Mouse (Mus musculus) layer of hippocampus, adult 2 months (tissue): ENCODE data around the gene Sept5. TPM values are rescaled to one million over a fixed set of nuclear protein-coding genes. Genes with fewer than 3 reads are reported as not detected.
A peak's percentile ranks its signal among the peaks of the same experiment; 100 is the strongest.

ENCODE experiments used
- DNase-seq, 2 experiments: peaks; one replicate each; pipeline ENCODE4 v3.0.0; 2022; ENCODE audit warnings: low spot score in 2 of 2
- H3K27ac ChIP-seq: fragments of 200-600 bp; 2 replicates; pipeline ENCODE4 v1.8.1; 2022
- H3K4me3 ChIP-seq: fragments of 200-600 bp; 2 replicates; pipeline ENCODE4 v1.8.1; 2022; ENCODE audit warnings: mild to moderate bottlenecking
- CTCF ChIP-seq: fragments of 200-600 bp; conservative IDR thresholded peaks from 2 replicates; pipeline ENCODE4 v1.8.1; 2022; ENCODE audit warnings: antibody characterized with exemption, mild to moderate bottlenecking, moderate library complexity
- total RNA-seq, 2 experiments: library from RNA; stranded (reverse); gene quantifications; 2 replicates each; pipeline ENCODE4 v1.2.3; 2021

The Sept5 gene
- total RNA-seq, 2 experiments from 2014 or later, result 560 to 619 TPM

DNA sequence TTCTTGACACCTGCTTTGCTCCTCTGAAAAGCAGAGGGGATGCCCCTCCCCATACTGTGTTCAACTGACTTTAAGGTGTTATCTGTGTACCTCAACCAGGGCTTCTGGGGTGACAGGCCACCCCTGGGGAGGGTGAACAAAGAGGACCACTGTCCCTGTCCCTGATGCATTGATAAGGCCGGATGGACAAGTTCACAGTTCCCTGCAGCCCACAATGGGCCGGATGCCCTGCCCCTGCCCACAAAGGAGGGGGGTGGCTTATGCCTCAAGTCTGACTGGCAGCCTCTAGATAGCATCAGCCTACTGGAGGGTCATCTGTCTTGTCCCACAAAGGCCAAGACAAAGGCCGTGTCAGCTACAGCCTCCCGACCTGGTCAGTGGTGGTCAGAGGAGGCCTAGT is 10.6 kb downstream of the Sept5 start:
- H3K27ac ChIP-seq, result no peak overlapping the region
- H3K4me3 ChIP-seq, result no peak overlapping the region
- no peak for DNase-seq
- no peak for TF ChIP-seq CTCF

DNA sequence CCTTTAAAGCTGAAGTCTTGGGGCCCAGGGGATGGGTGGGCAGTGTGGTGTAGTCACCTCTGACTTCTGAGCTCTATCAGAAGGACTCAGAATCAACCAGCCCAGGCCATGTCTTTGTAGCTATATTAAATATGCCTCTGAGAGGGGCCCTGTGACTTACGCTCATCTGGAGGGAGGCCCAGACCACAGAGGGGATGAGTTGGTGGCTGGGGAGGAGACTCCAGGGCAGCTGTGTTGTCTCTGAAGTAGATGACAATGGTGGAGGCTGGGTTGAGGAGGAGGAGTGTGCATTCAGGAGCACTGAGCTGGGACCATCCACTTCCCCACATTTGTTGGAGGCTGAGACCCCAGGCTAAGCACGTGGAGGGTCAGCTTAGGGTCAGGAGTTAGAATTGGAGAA is 11.5 kb downstream of the Sept5 start:
- no peak overlapping the region for H3K4me3 ChIP-seq
- no peak for DNase-seq
- H3K27ac ChIP-seq, result no peak overlapping the region
- TF ChIP-seq CTCF, result no peak

DNA sequence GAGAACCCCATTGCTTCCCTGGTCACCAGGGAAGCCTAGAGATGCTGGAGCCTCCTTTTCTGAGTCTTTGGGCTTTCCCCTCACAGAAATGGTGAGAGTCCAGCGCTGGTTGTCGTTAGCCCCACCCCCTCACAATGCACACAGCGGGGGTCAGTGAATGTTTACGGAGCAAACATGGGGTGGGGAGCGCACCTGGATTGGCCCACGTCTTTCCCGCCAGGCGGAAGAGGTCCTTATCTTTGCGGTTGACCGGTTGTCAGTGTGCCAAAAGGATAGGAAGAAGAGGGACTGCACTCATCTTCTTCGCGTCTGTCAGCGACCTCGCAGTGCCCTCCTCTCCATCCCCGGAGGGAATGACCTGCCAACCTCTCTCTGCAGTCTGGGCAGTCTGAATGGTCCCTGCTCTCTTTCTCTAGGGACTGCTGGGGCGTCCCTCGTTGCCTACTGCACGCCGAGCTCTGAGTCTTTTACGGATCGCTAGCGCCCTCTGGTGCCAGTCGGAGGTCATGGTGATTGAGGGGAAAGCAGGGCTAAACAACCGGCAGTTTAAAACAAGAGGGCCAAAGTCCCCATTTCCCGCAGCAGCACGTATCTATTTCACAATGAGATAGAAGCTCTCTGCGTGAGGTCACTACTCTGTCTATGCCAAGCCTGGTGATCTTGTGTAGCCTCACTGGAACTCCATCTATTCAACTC is 12.2 kb downstream of the Sept5 start:
- DNase-seq, result peak; percentile 89 to 95
- Histone ChIP-seq H3K4me3 (peak overlapping the region; percentile 38), H3K27ac (peak overlapping the region; percentile 60; the same call in 1 of the 2 replicates)
- peak; percentile 97 for TF ChIP-seq CTCF

DNA sequence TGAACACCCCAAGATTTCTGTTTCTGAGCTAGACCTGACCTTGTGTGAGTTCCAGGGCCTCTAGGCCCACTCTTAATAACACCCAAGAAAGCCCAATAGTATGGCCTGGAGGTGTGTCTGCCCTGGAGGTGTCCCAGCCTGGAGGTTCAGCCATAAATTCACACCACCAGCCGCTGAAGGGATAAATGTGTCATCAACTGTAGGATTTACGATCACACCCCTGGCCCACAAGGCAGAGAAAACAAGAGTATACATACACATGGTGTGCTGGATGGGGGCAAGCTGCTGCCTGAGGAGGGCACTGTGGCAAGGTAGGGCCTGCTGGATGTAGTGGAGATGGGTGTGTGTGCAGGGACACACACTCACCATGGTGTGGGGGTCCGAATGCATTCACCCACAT is 16.5 kb downstream of the Sept5 start:
- no peak for TF ChIP-seq CTCF
- H3K27ac ChIP-seq, result no peak overlapping the region
- H3K4me3 ChIP-seq, result no peak overlapping the region
- no peak for DNase-seq

DNA sequence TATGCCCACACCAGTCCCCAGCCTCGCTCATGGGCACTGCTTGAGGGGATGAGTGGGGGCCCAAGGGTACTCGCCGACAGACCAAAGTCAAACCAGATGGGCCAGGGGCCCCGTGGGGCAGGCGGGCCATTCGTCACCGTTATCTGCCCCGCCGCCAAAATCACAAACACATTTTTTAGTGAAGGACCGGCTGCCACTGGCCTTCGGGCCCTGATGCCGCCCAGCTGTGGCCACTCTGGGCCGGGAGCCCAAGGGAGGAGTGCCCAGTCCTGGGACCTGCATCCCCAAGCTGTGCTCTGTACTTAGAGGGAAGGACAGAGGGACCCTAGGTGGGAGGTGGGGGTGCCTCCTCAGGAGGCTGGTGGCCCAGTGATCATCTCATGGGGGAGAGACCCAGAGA is 18.0 kb downstream of the Sept5 start:
- H3K4me3 ChIP-seq, result no peak overlapping the region
- TF ChIP-seq CTCF, result no peak
- DNase-seq, result no peak
- no peak overlapping the region for H3K27ac ChIP-seq

DNA sequence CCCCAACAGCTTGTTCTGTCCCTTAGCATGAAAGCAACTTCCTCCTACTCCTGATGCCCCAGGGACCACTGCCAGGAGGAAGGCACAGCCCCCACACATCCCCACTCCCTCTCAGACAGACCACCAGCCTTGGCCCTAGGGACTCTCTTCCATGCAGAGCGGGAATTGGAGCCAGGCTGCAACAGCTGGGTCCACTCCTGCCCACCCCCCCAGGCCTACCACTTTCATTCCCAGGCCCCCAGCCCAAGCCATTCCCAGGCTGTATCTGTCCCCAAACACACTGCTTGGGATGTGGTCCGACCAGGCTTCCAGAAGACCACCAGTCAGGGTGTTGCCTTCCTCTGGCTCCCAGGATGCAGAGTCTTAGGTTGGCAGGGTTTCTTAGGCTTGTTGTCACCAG is 20.7 kb downstream of the Sept5 start:
- no peak for DNase-seq
- no peak overlapping the region for H3K27ac ChIP-seq
- TF ChIP-seq CTCF, result no peak
- H3K4me3 ChIP-seq, result no peak overlapping the region

DNA sequence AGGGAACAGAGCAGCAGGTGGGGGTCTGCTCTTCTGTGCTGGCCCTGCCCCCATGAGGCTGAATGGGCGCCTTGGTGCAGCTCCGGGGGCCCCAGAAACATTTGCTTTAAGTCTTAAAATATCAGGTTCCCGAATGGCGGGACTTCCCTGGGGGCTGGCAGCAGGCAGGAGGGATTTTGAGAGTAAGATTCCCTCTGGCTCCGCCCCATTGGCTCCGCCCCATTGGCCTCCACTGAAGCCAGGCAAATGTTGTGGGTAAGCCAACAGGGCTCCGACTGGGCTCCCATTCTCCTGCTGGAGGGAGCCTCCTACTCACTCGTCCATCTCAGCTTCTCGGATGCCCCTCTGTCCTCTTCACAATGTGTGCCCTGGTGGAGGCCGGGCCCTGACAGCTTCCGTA is 21.5 kb downstream of the Sept5 start:
- Histone ChIP-seq H3K4me3 (no peak overlapping the region), H3K27ac (no peak overlapping the region)
- TF ChIP-seq CTCF, result no peak
- no peak for DNase-seq

DNA sequence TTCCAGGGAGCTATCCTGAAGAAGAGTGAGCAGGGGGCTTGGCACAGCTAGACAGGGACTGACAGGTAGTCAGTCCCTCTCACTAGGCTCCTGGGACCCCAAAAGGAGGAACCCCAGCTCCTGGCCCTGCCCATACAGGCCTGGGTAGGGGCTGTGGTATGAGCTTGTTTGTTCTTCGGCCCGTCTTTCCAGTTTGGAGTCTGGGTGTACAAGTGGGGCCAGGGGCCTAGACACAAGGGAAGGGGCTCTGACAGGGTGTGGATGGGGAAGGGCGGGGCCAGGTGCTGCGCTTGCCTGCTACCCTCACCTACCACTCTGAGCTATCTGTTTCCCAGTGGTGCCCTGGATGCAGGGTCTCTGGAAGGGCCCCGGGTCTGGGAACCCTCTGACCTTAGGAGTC is 24.0 kb downstream of the Sept5 start:
- no peak for DNase-seq
- TF ChIP-seq CTCF, result no peak
- no peak overlapping the region for H3K4me3 ChIP-seq
- no peak overlapping the region for H3K27ac ChIP-seq

DNA sequence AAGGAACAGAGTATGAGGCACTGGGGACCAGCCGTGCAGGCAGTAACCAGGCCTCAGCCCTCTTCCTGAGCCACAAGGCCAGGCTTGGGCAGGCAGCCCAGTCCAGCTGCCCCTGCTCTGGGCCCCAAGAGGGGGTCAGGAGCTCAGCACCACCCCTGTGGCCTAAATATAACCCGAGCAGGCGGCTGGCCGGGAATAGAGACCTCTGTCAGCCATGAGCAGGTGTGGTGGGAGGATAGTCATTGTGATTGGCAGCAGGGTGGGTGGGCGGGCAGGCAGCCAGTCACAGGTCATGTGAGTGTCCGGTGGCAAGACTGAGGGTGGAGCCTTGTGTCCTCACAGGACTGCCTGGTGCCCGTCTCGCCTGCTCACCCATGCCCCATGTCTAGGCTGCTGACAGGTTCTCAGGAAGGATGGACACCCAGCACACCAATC is 25.5 kb downstream of the Sept5 start:
- DNase-seq, result no peak
- Histone ChIP-seq H3K4me3 (no peak overlapping the region), H3K27ac (no peak overlapping the region)
- TF ChIP-seq CTCF, result no peak

- TF ChIP-seq CTCF, result no peak
- no peak for DNase-seq
- Histone ChIP-seq H3K4me3 (no peak overlapping the region), H3K27ac (no peak overlapping the region)
Measured at GRCm38 (mm10) chr16:18601447-18601846, 28.3 kb downstream of the Sept5 start.

GRCm38 (mm10) chr16:18598006-18598405 is 31.7 kb downstream of the Sept5 start:
- no peak for TF ChIP-seq CTCF
- Histone ChIP-seq H3K27ac (no peak overlapping the region), H3K4me3 (no peak overlapping the region)
- no peak for DNase-seq

GRCm38 (mm10) chr16:18596255-18596654 is 33.5 kb downstream of the Sept5 start:
- no peak for DNase-seq
- no peak overlapping the region for H3K4me3 ChIP-seq
- H3K27ac ChIP-seq, result no peak overlapping the region
- TF ChIP-seq CTCF, result no peak

- no peak for TF ChIP-seq CTCF
- Histone ChIP-seq H3K27ac (no peak overlapping the region), H3K4me3 (no peak overlapping the region)
- DNase-seq, result no peak
Measured at GRCm38 (mm10) chr16:18593930-18594329, 35.8 kb downstream of the Sept5 start.
